Mouse (Mus musculus): ENCODE results near the gene Terb2. TPM values are rescaled to one million over a fixed set of nuclear protein-coding genes. Genes with fewer than 3 reads are reported as not detected.
A peak's percentile ranks its signal among the peaks of the same experiment; 100 is the strongest.

Terb2 gene
- polyA plus RNA-seq, 1 experiment from 2014 or later = not detected

DNA sequence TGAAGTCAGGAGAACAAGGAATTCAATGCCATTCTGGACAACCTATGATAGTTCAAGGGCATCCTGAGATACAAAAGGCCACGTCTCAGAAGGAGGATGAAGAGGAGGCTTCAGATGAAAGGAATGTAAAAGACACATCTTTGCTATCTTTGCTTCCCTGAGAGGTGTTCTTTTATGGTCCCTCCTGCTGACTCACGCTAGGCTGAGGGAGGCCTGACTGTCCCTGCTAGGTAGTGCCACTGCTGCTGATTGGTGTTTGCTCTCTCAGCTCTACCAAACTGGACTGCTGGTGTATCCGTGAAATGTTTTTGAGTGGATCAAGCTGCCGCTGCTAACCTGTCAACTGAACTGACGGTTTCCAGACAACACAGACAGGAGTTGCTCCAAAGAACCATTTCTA is 35.7 kb downstream of the Terb2 start:
- H3K9me3 ChIP-seq = no peaks in the 10 kb centered on the region
- no peak for DNase-seq (ENCODE audit: low spot score)
- WGBS = 63% methylated on average over 5 of the region's 5 CpGs

DNA sequence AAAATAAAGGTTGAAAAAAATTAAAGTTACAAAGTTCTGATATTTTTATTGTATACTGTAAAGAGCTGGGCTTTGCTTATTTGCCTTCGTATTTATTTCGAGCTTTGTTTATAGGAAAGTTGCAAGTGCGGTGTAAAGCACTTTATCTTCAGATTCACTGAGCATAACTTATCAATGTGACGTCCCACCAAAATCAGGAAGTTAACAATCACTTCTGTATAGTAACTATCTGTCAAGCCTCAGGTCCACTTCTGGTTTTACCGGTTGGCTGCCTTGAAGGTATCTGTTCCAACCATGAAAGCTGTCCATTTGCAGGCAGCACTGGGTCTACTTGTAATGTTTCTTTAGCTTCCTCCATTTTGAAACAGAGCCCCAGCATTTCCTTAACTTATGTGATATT is 36.2 kb downstream of the Terb2 start:
- Histone ChIP-seq H3K27me3 (ENCODE audit: insufficient read depth, poor library complexity, severe bottlenecking) (no peaks in the 10 kb centered on the region), H3K4me1 (replicated peaks) (no peaks in the 10 kb centered on the region), H3K4me3 (no peak overlapping the region), H3K27ac (no peak overlapping the region), H3K9me3 (no peaks in the 10 kb centered on the region), H3K36me3 (no peaks in the 10 kb centered on the region)
- WGBS = 90% methylated on average over 5 of the region's 5 CpGs
- no peak for DNase-seq (ENCODE audit: low spot score)

More for the DNA sequence above, 35.7 kb downstream of the Terb2 start:
- Histone ChIP-seq H3K36me3 (no peaks in the 10 kb centered on the region), H3K27ac (no peak overlapping the region), H3K27me3 (ENCODE audit: insufficient read depth, poor library complexity, severe bottlenecking) (no peaks in the 10 kb centered on the region), H3K4me1 (replicated peaks) (no peaks in the 10 kb centered on the region), H3K4me3 (no peak overlapping the region)

DNA sequence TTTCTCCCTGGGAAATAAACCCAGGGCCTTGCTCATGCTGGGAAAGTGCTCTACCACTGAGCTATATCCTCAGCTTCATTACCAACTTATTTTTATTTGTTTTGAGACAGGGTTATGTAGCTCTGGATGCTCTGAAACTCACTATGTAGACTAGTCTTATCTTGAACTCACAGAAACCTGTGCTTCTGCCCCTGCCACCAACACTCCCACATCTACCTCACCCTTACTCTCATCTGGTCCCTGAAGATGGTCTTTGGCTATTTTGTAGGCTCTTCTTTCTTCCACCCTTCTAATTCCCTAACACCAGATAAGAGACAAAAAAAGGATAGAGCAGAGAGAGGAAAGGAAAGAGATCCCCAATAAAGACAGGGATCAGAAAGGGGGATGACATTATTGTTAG is 37.6 kb downstream of the Terb2 start:
- Histone ChIP-seq H3K27ac (no peak overlapping the region), H3K4me1 (replicated peaks) (no peaks in the 10 kb centered on the region), H3K9me3 (no peaks in the 10 kb centered on the region), H3K27me3 (ENCODE audit: insufficient read depth, poor library complexity, severe bottlenecking) (no peaks in the 10 kb centered on the region), H3K36me3 (no peaks in the 10 kb centered on the region), H3K4me3 (no peak overlapping the region)
- DNase-seq (ENCODE audit: low spot score) = no peak

DNA sequence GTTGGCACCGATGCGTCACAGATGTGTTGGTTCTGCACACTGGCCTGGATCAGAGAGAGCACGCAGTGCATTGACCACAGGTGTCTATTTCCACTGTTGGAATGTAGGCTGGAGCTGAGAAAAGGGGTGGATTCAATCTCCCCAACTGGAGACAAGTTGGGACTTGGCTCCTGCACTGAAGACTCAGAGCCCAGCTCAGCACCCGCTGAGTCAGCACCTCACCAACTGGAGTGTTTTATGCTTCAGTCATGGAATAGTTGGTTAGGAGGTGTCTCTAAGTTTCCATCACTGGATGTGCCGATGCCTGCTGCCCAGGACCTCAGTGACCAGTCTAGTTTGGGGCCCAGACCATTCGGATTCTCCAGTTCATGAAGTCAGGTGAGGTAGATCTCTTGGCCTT is 44.3 kb downstream of the Terb2 start:
- no peaks in the 10 kb centered on the region for H3K27me3 ChIP-seq (ENCODE audit: insufficient read depth, poor library complexity, severe bottlenecking)

DNA sequence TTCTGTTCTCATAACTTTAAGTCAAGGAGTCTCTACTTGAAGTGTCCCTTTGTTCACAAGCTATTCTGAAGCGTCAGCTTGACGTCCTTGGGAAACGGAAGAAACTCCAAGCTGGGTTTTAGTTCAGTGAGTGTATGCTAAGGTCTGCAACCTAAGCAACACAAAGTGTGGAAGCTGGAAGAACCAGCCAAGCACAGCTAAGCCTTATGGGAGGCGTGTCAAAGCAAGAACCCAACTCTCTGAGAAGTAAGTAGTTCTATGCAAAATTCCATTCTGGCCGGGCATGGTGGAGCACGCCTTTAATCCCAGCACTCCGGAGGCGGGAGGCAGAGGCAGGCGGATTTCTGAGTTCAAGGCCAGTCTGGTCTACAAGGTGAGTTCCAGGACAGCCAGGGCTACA is 45.5 kb downstream of the Terb2 start:
- no peaks in the 10 kb centered on the region for H3K36me3 ChIP-seq
- H3K4me3 ChIP-seq = no peak overlapping the region
- H3K27me3 ChIP-seq (ENCODE audit: insufficient read depth, poor library complexity, severe bottlenecking) = peaks cover 5% of the 10 kb centered on the region; the same call in 1 of the 2 replicates
- no peak for DNase-seq (ENCODE audit: low spot score)
- H3K27ac ChIP-seq = no peak overlapping the region
- no peaks in the 10 kb centered on the region for H3K9me3 ChIP-seq
- H3K4me1 ChIP-seq (replicated peaks) = peaks cover 21% of the 10 kb centered on the region
- 69% methylated on average over 9 of the region's 9 CpGs for WGBS

More for the DNA sequence above, 44.3 kb downstream of the Terb2 start:
- DNase-seq (ENCODE audit: low spot score) = no peak
- Histone ChIP-seq H3K4me1 (replicated peaks) (peaks cover 19% of the 10 kb centered on the region), H3K27ac (no peak overlapping the region), H3K4me3 (no peak overlapping the region), H3K9me3 (no peaks in the 10 kb centered on the region), H3K36me3 (no peaks in the 10 kb centered on the region)
- 87% methylated on average over 6 of the region's 6 CpGs for WGBS

DNA sequence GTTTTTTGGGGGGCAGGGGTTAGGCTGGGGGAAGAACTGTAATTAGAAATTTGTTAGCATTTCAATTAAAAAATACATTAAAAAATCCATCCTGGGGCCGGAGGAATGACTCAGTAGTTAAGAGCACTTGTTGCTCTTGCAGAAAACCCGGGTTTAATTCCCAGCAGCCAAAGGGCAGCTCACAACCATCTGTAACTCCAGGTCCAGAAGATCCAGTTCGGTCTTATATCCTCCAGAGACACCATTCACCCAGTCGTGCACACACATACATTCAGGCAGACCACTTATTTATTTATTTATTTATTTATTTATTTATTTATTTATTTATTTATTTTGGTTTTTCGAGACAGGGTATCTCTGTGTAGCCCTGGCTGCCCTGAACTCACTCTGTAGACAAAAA is 47.3 kb downstream of the Terb2 start:
- no peaks in the 10 kb centered on the region for H3K9me3 ChIP-seq
- H3K36me3 ChIP-seq = no peaks in the 10 kb centered on the region
- H3K27me3 ChIP-seq (ENCODE audit: insufficient read depth, poor library complexity, severe bottlenecking) = peaks cover 5% of the 10 kb centered on the region; the same call in 1 of the 2 replicates
- peaks cover 21% of the 10 kb centered on the region for H3K4me1 ChIP-seq (replicated peaks)
- 54% methylated on average over 5 of the region's 5 CpGs for WGBS
- no peak for DNase-seq (ENCODE audit: low spot score)
- no peak overlapping the region; the same call in 1 of the 2 replicates for H3K27ac ChIP-seq
- no peak overlapping the region for H3K4me3 ChIP-seq

DNA sequence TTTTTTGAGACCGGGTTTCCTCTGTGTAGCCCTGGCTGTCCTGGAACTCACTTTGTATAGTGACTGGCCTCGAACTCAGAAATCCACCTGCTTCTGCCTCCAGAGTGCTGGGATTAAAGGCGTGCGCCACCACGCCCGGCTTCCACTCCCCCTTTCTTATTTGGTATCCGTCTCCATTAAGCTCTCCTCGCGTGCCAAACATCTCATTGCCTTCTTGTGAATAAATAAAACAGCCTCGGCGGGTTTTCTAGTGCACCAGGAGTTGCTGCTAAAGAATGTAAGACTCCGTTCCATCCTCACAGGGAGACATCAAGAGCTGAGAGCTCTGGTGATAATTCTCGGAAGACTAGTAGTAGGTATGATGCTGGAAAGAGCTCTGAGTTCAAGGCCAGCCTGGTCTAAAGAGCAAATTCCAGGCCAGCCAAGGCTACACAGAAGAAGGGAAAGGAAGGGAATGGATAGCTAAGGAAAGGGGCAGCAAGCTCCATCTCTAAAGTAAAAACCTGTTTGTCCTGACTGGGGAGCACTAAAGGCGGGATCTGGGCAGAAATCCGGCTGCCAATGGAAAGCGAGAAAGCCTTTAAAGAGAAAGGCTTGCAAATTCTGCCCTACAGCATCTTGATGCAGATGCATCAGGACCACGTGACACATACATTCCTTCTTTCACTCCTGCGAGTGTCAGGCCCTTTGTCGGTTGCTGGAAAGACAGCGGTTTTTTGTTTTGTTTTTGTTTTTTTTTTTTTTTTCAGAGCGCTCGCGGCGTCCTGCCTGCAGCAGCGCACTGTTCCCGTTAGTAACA is 47.9 kb downstream of the Terb2 start:
- Histone ChIP-seq H3K4me1 (replicated peaks) (peaks cover 21% of the 10 kb centered on the region), H3K9me3 (no peaks in the 10 kb centered on the region), H3K4me3 (peak overlapping the region; percentile 65), H3K36me3 (no peaks in the 10 kb centered on the region), H3K27ac (peak overlapping the region; percentile 86), H3K27me3 (ENCODE audit: insufficient read depth, poor library complexity, severe bottlenecking) (peaks cover 5% of the 10 kb centered on the region; the same call in 1 of the 2 replicates)
- 7% methylated on average over 26 of the region's 26 CpGs for WGBS
- DNase-seq (ENCODE audit: low spot score) = no peak

DNA sequence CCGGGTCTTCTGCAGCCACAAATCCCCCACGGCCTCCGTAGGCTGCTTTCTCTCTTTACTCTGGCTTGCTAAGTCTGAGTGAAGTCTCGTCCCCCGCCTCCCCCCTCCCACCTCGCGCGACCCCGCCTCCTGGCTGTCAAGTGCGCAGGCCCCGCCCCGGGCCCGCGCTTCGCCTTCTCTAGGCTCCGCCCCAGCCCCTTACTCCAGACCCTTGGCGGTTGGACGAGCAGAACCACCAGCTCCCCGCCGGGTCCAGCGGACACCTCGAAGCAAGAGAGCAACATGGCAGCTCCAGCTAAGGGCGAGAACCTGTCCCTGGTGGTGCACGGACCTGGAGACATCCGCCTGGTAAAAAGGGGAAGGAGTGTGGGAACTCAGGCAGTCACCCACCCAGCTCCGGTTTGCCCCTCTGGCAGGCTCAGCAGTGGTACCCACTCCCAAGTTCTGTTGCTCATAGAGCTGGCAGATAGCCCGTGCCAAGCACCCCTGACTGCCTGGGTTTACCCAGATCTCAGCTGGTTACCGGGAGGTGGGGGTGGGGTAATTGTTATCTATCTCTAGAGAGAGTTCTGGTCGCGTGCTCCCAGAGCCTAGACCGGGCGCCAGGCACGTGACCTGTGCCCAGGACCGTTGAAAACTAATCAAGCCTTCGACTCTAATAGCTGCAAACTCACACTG is 48.7 kb downstream of the Terb2 start, which contains the start of gene Sord:
Gene Sord (plus strand): TSS at position 139 of the 678 bp plus-strand sequence.
- WGBS = under 1% methylated on average over 35 of the region's 35 CpGs
- Histone ChIP-seq H3K36me3 (no peaks in the 10 kb centered on the region), H3K27me3 (ENCODE audit: insufficient read depth, poor library complexity, severe bottlenecking) (peaks cover 5% of the 10 kb centered on the region; the same call in 1 of the 2 replicates), H3K27ac (peak within 1 kb of the TSS; percentile 86), H3K9me3 (no peaks in the 10 kb centered on the region), H3K4me1 (replicated peaks) (peaks cover 21% of the 10 kb centered on the region), H3K4me3 (peak within 1 kb of the TSS; percentile 65)
- DNase-seq (ENCODE audit: low spot score) = peak; percentile 94

DNA sequence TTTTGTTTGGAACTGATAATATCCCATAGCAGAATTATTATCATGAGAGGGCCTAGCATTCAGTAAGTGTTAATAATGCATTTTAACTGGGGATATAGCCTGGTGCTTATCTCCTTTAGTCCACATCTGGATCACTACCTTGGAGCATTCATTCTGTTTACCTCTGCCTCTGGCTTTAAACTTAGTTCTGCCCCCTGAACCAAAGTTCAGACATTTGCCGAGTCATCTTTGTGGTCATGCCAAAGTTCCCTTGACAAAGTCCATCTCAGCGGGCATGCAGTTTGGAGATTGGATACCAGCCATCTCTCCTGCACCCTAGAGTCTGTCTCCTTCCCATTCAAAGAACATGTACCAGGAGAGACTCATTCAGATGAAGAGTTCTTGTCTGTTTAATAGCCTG is 49.4 kb downstream of the Terb2 start:
- peaks cover 21% of the 10 kb centered on the region for H3K4me1 ChIP-seq (replicated peaks)
- H3K36me3 ChIP-seq = no peaks in the 10 kb centered on the region
- no peak for DNase-seq (ENCODE audit: low spot score)
- H3K27ac ChIP-seq = no peak overlapping the region; the same call in 1 of the 2 replicates
- H3K4me3 ChIP-seq = peak overlapping the region; percentile 65
- no peaks in the 10 kb centered on the region for H3K9me3 ChIP-seq
- 87% methylated on average over 2 of the region's 2 CpGs for WGBS
- H3K27me3 ChIP-seq (ENCODE audit: insufficient read depth, poor library complexity, severe bottlenecking) = peaks cover 5% of the 10 kb centered on the region; the same call in 1 of the 2 replicates

DNA sequence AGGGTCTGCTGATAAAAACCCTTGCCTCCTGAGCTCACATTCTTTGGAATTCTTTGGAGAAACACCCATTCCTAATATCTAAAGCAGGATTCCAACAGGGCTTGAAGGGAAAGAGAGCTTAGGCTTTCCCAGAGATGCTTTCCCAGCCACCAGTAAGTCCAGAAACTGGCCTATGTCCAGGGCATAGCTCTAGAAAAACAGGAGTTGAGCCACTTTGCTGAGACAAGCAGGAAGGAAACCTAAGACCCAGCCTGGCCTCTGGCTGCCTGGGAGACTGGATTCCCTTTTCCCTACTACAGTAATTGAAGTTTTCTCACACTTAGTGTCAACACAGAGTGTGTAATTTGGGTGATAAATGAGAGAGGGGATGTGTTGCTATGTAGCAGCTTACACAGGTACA is 50.2 kb downstream of the Terb2 start:
- DNase-seq (ENCODE audit: low spot score) = no peak
- Histone ChIP-seq H3K36me3 (no peaks in the 10 kb centered on the region), H3K27me3 (ENCODE audit: insufficient read depth, poor library complexity, severe bottlenecking) (peaks cover 5% of the 10 kb centered on the region; the same call in 1 of the 2 replicates), H3K9me3 (no peaks in the 10 kb centered on the region), H3K4me1 (replicated peaks) (peaks cover 20% of the 10 kb centered on the region), H3K4me3 (no peak overlapping the region), H3K27ac (no peak overlapping the region)

DNA sequence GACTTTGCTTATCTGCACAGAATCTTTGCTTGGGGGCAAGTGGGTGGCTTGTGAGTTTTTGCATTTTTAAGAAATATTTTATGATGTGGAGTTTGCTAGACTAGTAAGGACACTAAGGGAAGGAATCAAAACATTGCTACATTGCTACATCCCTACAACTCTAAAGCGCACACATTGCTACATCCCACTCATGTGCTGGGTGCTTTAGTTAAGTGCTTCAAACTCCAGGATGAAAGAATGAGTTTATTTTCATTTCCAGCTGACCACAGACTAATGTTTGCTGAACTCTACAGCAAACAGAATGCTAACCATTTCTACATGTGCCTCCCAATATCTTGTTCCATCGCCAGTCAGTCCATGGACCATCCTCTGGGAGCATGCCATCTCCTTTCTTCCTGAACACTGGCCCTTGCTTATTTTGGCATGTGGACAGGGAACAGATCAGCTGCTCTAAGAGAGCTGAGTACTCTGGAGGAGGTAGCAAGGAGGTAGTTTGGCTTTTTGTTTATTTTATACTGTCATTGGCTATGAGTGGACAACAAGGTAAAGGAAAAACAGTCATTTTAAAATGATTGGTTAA is 51.9 kb downstream of the Terb2 start:
- Histone ChIP-seq H3K36me3 (no peaks in the 10 kb centered on the region), H3K4me1 (replicated peaks) (peaks cover 16% of the 10 kb centered on the region), H3K27ac (no peak overlapping the region), H3K27me3 (ENCODE audit: insufficient read depth, poor library complexity, severe bottlenecking) (peaks cover 5% of the 10 kb centered on the region; the same call in 1 of the 2 replicates), H3K9me3 (no peaks in the 10 kb centered on the region), H3K4me3 (no peak overlapping the region)
- no peak for DNase-seq (ENCODE audit: low spot score)
- WGBS = 97% methylated on average over 2 of the region's 2 CpGs

DNA sequence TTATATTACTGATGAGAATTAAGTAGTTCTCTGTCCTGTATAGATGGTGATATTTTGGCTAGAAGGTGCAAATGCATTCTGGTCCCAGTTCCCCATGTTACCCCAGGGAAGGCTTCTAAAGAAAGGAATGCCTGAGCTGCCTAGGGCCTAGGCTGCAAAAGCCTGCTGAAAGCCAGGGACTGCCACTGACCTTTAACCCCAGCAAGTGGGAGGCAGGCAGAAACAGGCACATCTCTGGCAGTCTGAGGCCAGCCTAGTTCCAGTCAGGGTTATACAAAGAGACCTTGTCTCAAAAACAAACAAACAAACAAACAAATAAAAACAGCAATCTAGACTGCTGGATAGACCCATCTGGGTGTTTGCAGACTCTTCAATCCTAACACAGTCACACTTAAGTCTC is 54.7 kb downstream of the Terb2 start:
- Histone ChIP-seq H3K36me3 (no peaks in the 10 kb centered on the region), H3K4me1 (replicated peaks) (peaks cover 4% of the 10 kb centered on the region; the same call in 1 of the 2 replicates), H3K9me3 (no peaks in the 10 kb centered on the region), H3K4me3 (no peak overlapping the region), H3K27me3 (ENCODE audit: insufficient read depth, poor library complexity, severe bottlenecking) (peaks cover 5% of the 10 kb centered on the region; the same call in 1 of the 2 replicates), H3K27ac (no peak overlapping the region)
- no peak for DNase-seq (ENCODE audit: low spot score)

DNA sequence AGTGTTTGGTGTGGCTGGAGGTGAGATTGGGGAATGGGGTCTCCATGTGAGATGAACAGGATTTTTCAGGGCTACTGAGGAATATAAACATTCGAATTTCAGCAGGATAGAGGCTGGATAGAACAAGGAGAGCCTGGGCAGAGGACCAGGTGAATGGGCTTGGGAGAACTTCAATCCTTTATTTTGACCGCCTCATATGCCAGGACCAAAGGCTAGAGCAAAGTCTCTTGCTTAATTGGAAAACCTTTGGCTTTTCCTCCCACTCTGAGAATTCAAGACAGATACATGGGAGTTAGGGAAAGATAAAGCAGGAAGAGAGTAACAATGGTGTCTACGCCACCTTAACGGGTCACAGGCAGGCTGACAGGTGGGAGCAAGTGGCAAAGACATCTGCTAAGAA is 55.2 kb downstream of the Terb2 start:
- H3K4me1 ChIP-seq (replicated peaks) = peaks cover 4% of the 10 kb centered on the region; the same call in 1 of the 2 replicates
- no peaks in the 10 kb centered on the region for H3K36me3 ChIP-seq
- H3K4me3 ChIP-seq = no peak overlapping the region
- DNase-seq (ENCODE audit: low spot score) = no peak
- peaks cover 3% of the 10 kb centered on the region; the same call in 1 of the 2 replicates for H3K27me3 ChIP-seq (ENCODE audit: insufficient read depth, poor library complexity, severe bottlenecking)
- WGBS = 88% methylated on average over 4 of the region's 4 CpGs
- no peaks in the 10 kb centered on the region for H3K9me3 ChIP-seq
- H3K27ac ChIP-seq = no peak overlapping the region

Data from hindbrain, embryonic 10.5 days (tissue).